Mouse (Mus musculus): ENCODE data around the gene Nr0b2.

DNA sequence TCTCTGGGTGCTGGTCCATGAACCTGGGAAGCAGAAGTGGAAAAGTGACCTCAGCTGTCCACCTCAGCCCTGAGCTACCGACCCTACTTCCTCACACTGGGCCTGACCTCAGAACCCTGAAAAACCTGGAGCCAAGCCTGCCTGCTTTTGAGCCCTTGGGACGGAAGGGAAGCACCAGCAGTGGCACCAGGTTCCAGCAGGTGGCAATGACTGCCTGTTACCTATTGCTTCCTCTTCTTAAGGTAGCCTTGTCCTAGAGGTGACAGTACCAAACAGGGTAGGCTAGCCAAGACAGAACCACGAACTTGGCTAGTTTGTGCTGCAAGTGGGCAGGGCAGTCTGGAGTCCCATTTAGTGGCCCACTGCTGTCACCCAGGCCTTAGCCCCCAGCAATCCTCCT is 20.4 kb upstream of the Nr0b2 start:
- TF ChIP-seq CTCF (IDR thresholded peaks at IDR 0.05; ENCODE audit: low read depth, low read length) (no peak), TAL1 (conservative IDR thresholded peaks at IDR 0.05; ENCODE audit: low read depth, low read length) (no peak), GATA1 (IDR thresholded peaks at IDR 0.05; ENCODE audit: borderline replicate concordance, low read length) (no peak), POLR2AphosphoS5 (IDR thresholded peaks at IDR 0.05; ENCODE audit: insufficient replicate concordance, low read depth, low read length) (no peak), GATA2 (IDR thresholded peaks at IDR 0.05; ENCODE audit: borderline replicate concordance, low read depth, low read length) (no peak)
